Mouse (Mus musculus): Measurements from ENCODE around the gene Pank1.

- TF ChIP-seq CTCF (IDR thresholded peaks at IDR 0.05; ENCODE audit: borderline replicate concordance, insufficient read depth, low read length) (no peak), POLR2A (IDR thresholded peaks at IDR 0.05; ENCODE audit: low read depth, low read length) (no peak)
Observed at GRCm38 (mm10) chr19:34838624-34839023, 40.6 kb downstream of the Pank1 start.

Data from embryonic fibroblast, embryonic 13.5 days (primary cell).